Mouse (Mus musculus): ENCODE measurements around the gene Lipa. TPM values are rescaled to one million over a fixed set of nuclear protein-coding genes. Genes with fewer than 3 reads are reported as not detected.

The Lipa gene
- polyA plus RNA-seq, 1 experiment from 2014 or later = 24.9 TPM

- no peak overlapping the region for H3K4me2 ChIP-seq (ENCODE audit: low read length)
- no peak overlapping the region for H3K4me3 ChIP-seq (ENCODE audit: low read depth, low read length)
- no peaks in the 10 kb centered on the region for H3K9me3 ChIP-seq (replicated peaks; ENCODE audit: control insufficient read depth, low read length, poor library complexity, severe bottlenecking)
- H3K9ac ChIP-seq (ENCODE audit: low read depth, low read length) = no peak overlapping the region
- H3K27me3 ChIP-seq (ENCODE audit: control insufficient read depth, insufficient read depth, low read depth, low read length) = no peaks in the 10 kb centered on the region
- no peaks in the 10 kb centered on the region for H3K4me1 ChIP-seq (ENCODE audit: control insufficient read depth, insufficient read depth, low read length)
- 83% methylated on average over 1 of the region's 1 CpGs for WGBS
- ATAC-seq = no peak
- H3K36me3 ChIP-seq (ENCODE audit: control insufficient read depth, insufficient read depth, low read length) = no peaks in the 10 kb centered on the region
- no peak overlapping the region for H3K27ac ChIP-seq (ENCODE audit: low read length)
Observed at GRCm38 (mm10) chr19:34461451-34462019, 65.7 kb downstream of the Lipa start.

- no peak for ATAC-seq
- H3K4me2 ChIP-seq (ENCODE audit: low read length) = no peak overlapping the region
- H3K9ac ChIP-seq (ENCODE audit: low read depth, low read length) = no peak overlapping the region
- H3K27me3 ChIP-seq (ENCODE audit: control insufficient read depth, insufficient read depth, low read depth, low read length) = no peaks in the 10 kb centered on the region
- H3K9me3 ChIP-seq (replicated peaks; ENCODE audit: control insufficient read depth, low read length, poor library complexity, severe bottlenecking) = no peaks in the 10 kb centered on the region
- 90% methylated on average over 1 of the region's 1 CpGs for WGBS
- H3K4me3 ChIP-seq (ENCODE audit: low read depth, low read length) = no peak overlapping the region
- H3K27ac ChIP-seq (ENCODE audit: low read length) = no peak overlapping the region
- no peaks in the 10 kb centered on the region for H3K36me3 ChIP-seq (ENCODE audit: control insufficient read depth, insufficient read depth, low read length)
- no peaks in the 10 kb centered on the region for H3K4me1 ChIP-seq (ENCODE audit: control insufficient read depth, insufficient read depth, low read length)
Observed at GRCm38 (mm10) chr19:34450784-34451370, 76.4 kb downstream of the Lipa start.

- H3K9ac ChIP-seq (ENCODE audit: low read depth, low read length) = no peak overlapping the region
- no peak overlapping the region for H3K4me2 ChIP-seq (ENCODE audit: low read length)
- H3K27ac ChIP-seq (ENCODE audit: low read length) = no peak overlapping the region
- H3K27me3 ChIP-seq (ENCODE audit: control insufficient read depth, insufficient read depth, low read depth, low read length) = no peaks in the 10 kb centered on the region
- no peaks in the 10 kb centered on the region for H3K36me3 ChIP-seq (ENCODE audit: control insufficient read depth, insufficient read depth, low read length)
- H3K4me1 ChIP-seq (ENCODE audit: control insufficient read depth, insufficient read depth, low read length) = no peaks in the 10 kb centered on the region
- H3K9me3 ChIP-seq (replicated peaks; ENCODE audit: control insufficient read depth, low read length, poor library complexity, severe bottlenecking) = no peaks in the 10 kb centered on the region
- WGBS = 88% methylated on average over 1 of the region's 1 CpGs
- no peak overlapping the region for H3K4me3 ChIP-seq (ENCODE audit: low read depth, low read length)
- ATAC-seq = no peak
Observed at GRCm38 (mm10) chr19:34448851-34449250, 78.4 kb downstream of the Lipa start.

GRCm38 (mm10) chr19:34445410-34446012, 81.8 kb downstream of the Lipa start:
- Histone ChIP-seq H3K27ac (ENCODE audit: low read length) (no peak overlapping the region), H3K9ac (ENCODE audit: low read depth, low read length) (no peak overlapping the region), H3K9me3 (replicated peaks; ENCODE audit: control insufficient read depth, low read length, poor library complexity, severe bottlenecking) (no peaks in the 10 kb centered on the region), H3K36me3 (ENCODE audit: control insufficient read depth, insufficient read depth, low read length) (no peaks in the 10 kb centered on the region), H3K4me1 (ENCODE audit: control insufficient read depth, insufficient read depth, low read length) (no peaks in the 10 kb centered on the region), H3K4me2 (ENCODE audit: low read length) (no peak overlapping the region), H3K4me3 (ENCODE audit: low read depth, low read length) (no peak overlapping the region), H3K27me3 (ENCODE audit: control insufficient read depth, insufficient read depth, low read depth, low read length) (no peaks in the 10 kb centered on the region)
- 72% methylated on average over 4 of the region's 4 CpGs for WGBS
- no peak for ATAC-seq

GRCm38 (mm10) chr19:34444785-34445184, 82.5 kb downstream of the Lipa start:
- WGBS = 88% methylated on average over 3 of the region's 3 CpGs
- Histone ChIP-seq H3K4me2 (ENCODE audit: low read length) (no peak overlapping the region), H3K9me3 (replicated peaks; ENCODE audit: control insufficient read depth, low read length, poor library complexity, severe bottlenecking) (no peaks in the 10 kb centered on the region), H3K36me3 (ENCODE audit: control insufficient read depth, insufficient read depth, low read length) (no peaks in the 10 kb centered on the region), H3K4me1 (ENCODE audit: control insufficient read depth, insufficient read depth, low read length) (no peaks in the 10 kb centered on the region), H3K4me3 (ENCODE audit: low read depth, low read length) (no peak overlapping the region), H3K9ac (ENCODE audit: low read depth, low read length) (no peak overlapping the region), H3K27ac (ENCODE audit: low read length) (no peak overlapping the region), H3K27me3 (ENCODE audit: control insufficient read depth, insufficient read depth, low read depth, low read length) (no peaks in the 10 kb centered on the region)
- no peak for ATAC-seq

Other genes starting within 250 kb of the Lipa start
- gene Fas, start 236.8 kb downstream of the Lipa start, polyA plus RNA-seq (2015; fragmentation: Nextera tagmentation; extraction: Ambion mirVana) = 0.60 and 1.5 TPM in 2 replicates
- 0.72 and 0.78 TPM in 2 replicates for gene Ch25h, start 52.3 kb downstream of the Lipa start, polyA plus RNA-seq (2015; fragmentation: Nextera tagmentation; extraction: Ambion mirVana)
- gene Ifit2, start 23.2 kb upstream of the Lipa start, polyA plus RNA-seq (2015; fragmentation: Nextera tagmentation; extraction: Ambion mirVana) = 8.3 and 9.9 TPM in 2 replicates
- 1.0 and 1.8 TPM in 2 replicates for gene Ifit3, start 56.1 kb upstream of the Lipa start, polyA plus RNA-seq (2015; fragmentation: Nextera tagmentation; extraction: Ambion mirVana)
- gene Ifit1bl1, start 74.5 kb upstream of the Lipa start, polyA plus RNA-seq (2015; fragmentation: Nextera tagmentation; extraction: Ambion mirVana) = 1.1 and 2.4 TPM in 2 replicates
- 0.14 and 0.20 TPM in 2 replicates for gene Ifit3b, start 80.5 kb upstream of the Lipa start, polyA plus RNA-seq (2015; fragmentation: Nextera tagmentation; extraction: Ambion mirVana)
- gene Ifit1bl2, start 113.3 kb upstream of the Lipa start, polyA plus RNA-seq (2015; fragmentation: Nextera tagmentation; extraction: Ambion mirVana) = 0.46 and 0.51 TPM in 2 replicates
- gene Ifit1, start 113.4 kb upstream of the Lipa start, polyA plus RNA-seq (2015; fragmentation: Nextera tagmentation; extraction: Ambion mirVana) = 0.29 and 0.35 TPM in 2 replicates
- gene Slc16a12, start 219.8 kb upstream of the Lipa start, polyA plus RNA-seq (2015; fragmentation: Nextera tagmentation; extraction: Ambion mirVana) = 2.8 and 3.0 TPM in 2 replicates

Measured in midbrain, embryonic 16.5 days (tissue).